Mouse (Mus musculus) embryonic facial prominence, embryonic 14.5 days (tissue): ENCODE results near the gene Edem3. TPM values are rescaled to one million over a fixed set of nuclear protein-coding genes. Genes with fewer than 3 reads are reported as not detected.

ENCODE experiments used
- polyA plus RNA-seq: library from polyadenylated mRNA; unstranded; fragments of >200 nt; fragmentation: Nextera tagmentation; extraction: Ambion mirVana; gene quantifications from 2 replicates; pipeline ENCODE4 v1.2.1, GENCODE M21; 2014

Gene Edem3
- polyA plus RNA-seq, 1 experiment from 2014 or later = 31.7 TPM

Other genes with a start within 250 kb of the Edem3 start
- 12.2 and 16.3 TPM in 2 replicates for gene Fam129a, start 184.2 kb upstream of the Edem3 start, polyA plus RNA-seq